Mouse (Mus musculus): ENCODE results near the gene Dysf. TPM values are rescaled to one million over a fixed set of nuclear protein-coding genes. Genes with fewer than 3 reads are reported as not detected.

Gene Dysf
- polyA plus RNA-seq, 1 experiment from 2014 or later, result 1.7 TPM

DNA sequence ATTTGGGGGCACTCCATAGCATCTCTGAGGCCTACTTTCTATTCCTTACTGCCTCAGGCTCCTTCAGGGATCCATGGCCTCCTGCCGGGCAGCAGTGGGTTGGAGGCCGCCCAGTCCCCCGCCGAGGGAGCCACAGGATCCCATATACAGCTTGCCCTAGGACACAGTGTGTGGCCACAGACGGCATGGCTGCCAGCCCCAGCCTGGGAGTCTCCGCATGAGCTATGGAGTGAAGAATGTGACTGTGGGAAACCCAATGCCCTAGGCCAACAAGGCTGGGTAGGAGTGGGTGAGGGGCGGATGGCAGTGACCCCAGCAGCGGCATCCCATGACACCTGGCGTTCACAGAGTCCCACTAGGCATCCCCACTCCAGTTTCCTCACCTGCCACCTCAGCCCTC lies 116.2 kb downstream of the Dysf start:
- H3K4me3 ChIP-seq (replicated peaks; ENCODE audit: low read length), result no peak overlapping the region
- WGBS, result 84% methylated on average over 9 of the region's 9 CpGs

DNA sequence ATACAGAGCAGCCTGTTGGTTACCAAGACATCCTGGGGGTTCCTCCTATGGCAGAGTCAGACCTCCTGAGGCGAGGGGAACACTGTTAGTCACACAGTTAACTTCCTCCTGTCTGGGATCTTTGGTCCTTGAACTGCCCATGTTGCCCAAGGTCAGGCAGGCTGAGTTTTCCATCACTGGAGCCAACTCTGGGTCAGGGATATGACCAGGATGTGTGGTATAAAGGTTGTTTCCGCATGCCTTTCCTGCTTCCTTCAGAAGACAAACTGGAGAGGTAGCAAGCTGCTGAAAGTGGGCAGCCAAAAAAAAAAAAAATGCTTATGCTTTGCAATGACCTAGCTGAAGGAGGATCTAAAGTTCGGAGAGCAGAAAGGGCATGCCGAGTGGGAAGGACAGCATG lies 116.7 kb downstream of the Dysf start:
- H3K9ac ChIP-seq (replicated peaks; ENCODE audit: low read depth, low read length), result no peak overlapping the region
- no peaks in the 10 kb centered on the region for H3K36me3 ChIP-seq (ENCODE audit: control insufficient read depth, insufficient read depth)
- H3K27ac ChIP-seq (ENCODE audit: low read length), result no peak overlapping the region
- no peaks in the 10 kb centered on the region for H3K27me3 ChIP-seq (replicated peaks; ENCODE audit: control insufficient read depth, insufficient read depth, low read length)
- H3K4me2 ChIP-seq (ENCODE audit: low read length), result no peak overlapping the region
- 89% methylated on average over 4 of the region's 4 CpGs for WGBS
- no peak for ATAC-seq
- no peaks in the 10 kb centered on the region for H3K9me3 ChIP-seq (ENCODE audit: control insufficient read depth, low read length)
- no peak overlapping the region for H3K4me3 ChIP-seq (replicated peaks; ENCODE audit: low read length)
- peaks cover 2% of the 10 kb centered on the region; the same call in 1 of the 2 replicates for H3K4me1 ChIP-seq (replicated peaks; ENCODE audit: control insufficient read depth, insufficient read depth, low read length)

More for the DNA sequence above, 116.2 kb downstream of the Dysf start:
- Histone ChIP-seq H3K4me2 (ENCODE audit: low read length) (no peak overlapping the region), H3K36me3 (ENCODE audit: control insufficient read depth, insufficient read depth) (no peaks in the 10 kb centered on the region), H3K9me3 (ENCODE audit: control insufficient read depth, low read length) (no peaks in the 10 kb centered on the region), H3K4me1 (replicated peaks; ENCODE audit: control insufficient read depth, insufficient read depth, low read length) (peaks cover 4% of the 10 kb centered on the region; the same call in 1 of the 2 replicates), H3K9ac (replicated peaks; ENCODE audit: low read depth, low read length) (no peak overlapping the region), H3K27ac (ENCODE audit: low read length) (no peak overlapping the region), H3K27me3 (replicated peaks; ENCODE audit: control insufficient read depth, insufficient read depth, low read length) (no peaks in the 10 kb centered on the region)
- ATAC-seq, result no peak

DNA sequence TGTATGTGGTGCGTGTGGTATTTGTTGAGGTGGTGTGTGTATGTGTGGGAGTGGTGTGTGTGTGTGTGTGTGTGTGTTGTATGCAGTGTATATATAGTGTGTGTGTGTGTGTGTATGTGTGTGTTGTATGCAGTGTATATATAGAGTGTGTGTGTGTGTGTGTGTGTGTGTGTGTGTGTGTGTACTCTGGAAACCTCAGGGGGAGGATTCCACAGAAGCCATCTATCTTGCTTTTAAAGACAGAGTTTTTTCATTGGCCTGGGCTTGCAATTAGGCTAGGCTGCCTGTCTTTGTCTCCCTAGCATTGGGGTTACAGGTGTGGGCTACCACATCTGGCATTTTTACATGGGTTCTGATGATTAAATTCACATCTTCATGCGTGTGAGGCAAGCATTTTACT lies 119.8 kb downstream of the Dysf start:
- no peaks in the 10 kb centered on the region for H3K9me3 ChIP-seq (ENCODE audit: control insufficient read depth, low read length)
- H3K4me3 ChIP-seq (replicated peaks; ENCODE audit: low read length), result no peak overlapping the region
- H3K27me3 ChIP-seq (replicated peaks; ENCODE audit: control insufficient read depth, insufficient read depth, low read length), result no peaks in the 10 kb centered on the region
- H3K4me1 ChIP-seq (replicated peaks; ENCODE audit: control insufficient read depth, insufficient read depth, low read length), result no peaks in the 10 kb centered on the region
- 94% methylated on average over 2 of the region's 2 CpGs for WGBS
- H3K36me3 ChIP-seq (ENCODE audit: control insufficient read depth, insufficient read depth), result no peaks in the 10 kb centered on the region
- no peak overlapping the region for H3K9ac ChIP-seq (replicated peaks; ENCODE audit: low read depth, low read length)
- no peak for ATAC-seq
- H3K4me2 ChIP-seq (ENCODE audit: low read length), result no peak overlapping the region
- no peak overlapping the region for H3K27ac ChIP-seq (ENCODE audit: low read length)

DNA sequence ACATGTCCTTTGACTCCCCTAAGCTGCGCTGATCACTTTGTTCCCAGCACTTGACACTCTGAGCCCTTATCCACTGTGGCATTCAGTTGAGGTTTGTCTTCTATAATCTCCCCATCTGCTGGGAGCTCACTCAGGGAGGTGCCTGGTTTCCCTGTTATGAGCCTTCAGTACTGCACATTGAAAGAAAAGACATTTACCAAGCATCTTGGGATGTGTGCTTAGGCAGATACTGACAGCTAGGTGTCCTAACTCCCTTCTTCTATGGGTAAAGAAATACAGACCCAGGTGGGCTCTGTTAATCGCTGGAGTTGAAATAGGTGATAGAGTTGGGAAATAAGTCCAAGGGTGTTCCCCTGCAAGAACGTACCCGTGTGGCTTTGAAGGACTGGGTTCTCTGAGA lies 122.5 kb downstream of the Dysf start:
- 90% methylated on average over 4 of the region's 4 CpGs for WGBS
- Histone ChIP-seq H3K4me3 (replicated peaks; ENCODE audit: low read length) (no peak overlapping the region), H3K27me3 (replicated peaks; ENCODE audit: control insufficient read depth, insufficient read depth, low read length) (no peaks in the 10 kb centered on the region), H3K4me1 (replicated peaks; ENCODE audit: control insufficient read depth, insufficient read depth, low read length) (peaks cover 10% of the 10 kb centered on the region), H3K4me2 (ENCODE audit: low read length) (no peak overlapping the region), H3K9me3 (ENCODE audit: control insufficient read depth, low read length) (no peaks in the 10 kb centered on the region), H3K27ac (ENCODE audit: low read length) (no peak overlapping the region), H3K36me3 (ENCODE audit: control insufficient read depth, insufficient read depth) (no peaks in the 10 kb centered on the region), H3K9ac (replicated peaks; ENCODE audit: low read depth, low read length) (no peak overlapping the region)
- ATAC-seq, result no peak

DNA sequence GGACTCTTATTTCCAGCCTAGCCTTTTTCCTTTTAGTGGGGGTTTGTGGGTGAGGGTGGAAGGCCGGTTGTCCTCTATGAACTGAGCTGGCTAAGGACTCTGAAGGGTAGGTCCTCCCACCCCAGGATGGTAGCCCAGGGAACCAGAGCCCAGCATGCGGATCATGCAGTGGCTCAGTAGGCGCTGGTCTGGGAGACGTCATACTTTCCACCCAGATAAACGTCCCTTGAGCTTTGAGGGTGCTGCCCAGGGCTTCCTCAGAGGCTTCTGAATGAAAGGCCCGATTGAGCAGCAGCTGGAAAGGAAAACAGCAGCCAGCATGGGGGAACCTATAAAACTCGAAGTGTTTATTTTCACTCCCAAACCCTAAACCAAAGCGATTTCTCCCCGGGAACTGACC lies 123.1 kb downstream of the Dysf start:
- Histone ChIP-seq H3K9me3 (ENCODE audit: control insufficient read depth, low read length) (no peaks in the 10 kb centered on the region), H3K27ac (ENCODE audit: low read length) (no peak overlapping the region), H3K4me3 (replicated peaks; ENCODE audit: low read length) (no peak overlapping the region), H3K4me1 (replicated peaks; ENCODE audit: control insufficient read depth, insufficient read depth, low read length) (peaks cover 10% of the 10 kb centered on the region), H3K36me3 (ENCODE audit: control insufficient read depth, insufficient read depth) (no peaks in the 10 kb centered on the region), H3K4me2 (ENCODE audit: low read length) (no peak overlapping the region), H3K9ac (replicated peaks; ENCODE audit: low read depth, low read length) (no peak overlapping the region), H3K27me3 (replicated peaks; ENCODE audit: control insufficient read depth, insufficient read depth, low read length) (no peaks in the 10 kb centered on the region)
- ATAC-seq, result no peak
- WGBS, result 76% methylated on average over 9 of the region's 9 CpGs

DNA sequence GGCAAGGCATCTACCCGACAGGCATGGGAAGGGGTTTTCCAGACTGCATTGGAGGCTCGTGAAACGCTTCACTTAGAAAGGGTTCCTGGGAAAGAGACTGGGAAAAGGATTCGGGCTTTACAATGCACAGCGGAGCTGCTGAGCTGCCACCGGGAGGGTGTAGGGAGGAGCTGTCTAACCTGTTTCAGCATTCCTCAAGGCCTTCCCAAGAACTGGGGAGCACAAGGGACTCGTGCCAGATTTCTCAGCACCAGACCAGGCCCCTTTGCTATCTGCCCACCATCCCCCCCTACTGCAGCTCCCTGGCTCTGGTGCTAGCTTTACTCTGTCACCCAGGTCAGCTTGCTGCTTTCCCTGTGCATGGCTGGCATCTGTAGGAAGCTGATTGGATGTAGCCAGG lies 124.7 kb downstream of the Dysf start:
- no peaks in the 10 kb centered on the region for H3K9me3 ChIP-seq (ENCODE audit: control insufficient read depth, low read length)
- H3K4me2 ChIP-seq (ENCODE audit: low read length), result no peak overlapping the region
- no peak overlapping the region for H3K27ac ChIP-seq (ENCODE audit: low read length)
- ATAC-seq, result no peak
- peaks cover 10% of the 10 kb centered on the region for H3K4me1 ChIP-seq (replicated peaks; ENCODE audit: control insufficient read depth, insufficient read depth, low read length)
- no peak overlapping the region for H3K4me3 ChIP-seq (replicated peaks; ENCODE audit: low read length)
- no peak overlapping the region for H3K9ac ChIP-seq (replicated peaks; ENCODE audit: low read depth, low read length)
- no peaks in the 10 kb centered on the region for H3K27me3 ChIP-seq (replicated peaks; ENCODE audit: control insufficient read depth, insufficient read depth, low read length)
- H3K36me3 ChIP-seq (ENCODE audit: control insufficient read depth, insufficient read depth), result no peaks in the 10 kb centered on the region
- 60% methylated on average over 7 of the region's 7 CpGs for WGBS

DNA sequence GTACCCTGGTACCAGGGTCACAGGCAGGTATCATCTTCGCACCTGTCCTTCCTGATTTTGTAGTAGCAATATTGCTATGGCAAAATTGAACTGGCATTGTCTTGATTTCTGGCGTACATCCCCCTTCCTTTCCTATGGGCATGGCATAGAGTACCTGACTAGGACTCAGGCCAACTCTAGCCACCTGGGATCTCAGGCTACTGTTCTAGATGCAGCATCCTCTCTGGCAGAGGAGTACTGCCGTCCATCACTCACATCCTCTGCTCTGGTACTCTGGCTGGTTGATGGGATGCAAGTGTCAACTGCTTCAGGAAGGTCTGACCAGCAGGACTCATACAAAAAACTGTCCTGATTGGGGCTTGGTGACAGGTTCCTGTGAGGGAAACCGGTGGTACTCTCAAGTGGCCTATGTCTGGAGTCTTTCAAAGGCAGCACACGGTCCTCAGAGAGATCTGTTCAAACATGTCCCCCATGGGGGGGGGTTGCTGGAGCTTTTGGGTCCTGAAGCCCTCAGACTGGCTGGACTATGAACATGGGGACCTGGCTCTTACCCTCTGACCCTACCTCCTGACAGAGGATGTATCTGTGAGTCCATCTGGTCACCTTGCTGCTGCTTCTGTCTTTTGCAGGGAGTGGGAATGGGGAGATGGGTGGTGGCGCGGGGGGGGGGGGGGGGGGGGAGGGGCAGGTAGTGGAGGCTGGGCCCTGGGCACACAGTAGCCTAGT lies 125.8 kb downstream of the Dysf start:
- H3K4me3 ChIP-seq (replicated peaks; ENCODE audit: low read length), result no peak overlapping the region
- H3K27me3 ChIP-seq (replicated peaks; ENCODE audit: control insufficient read depth, insufficient read depth, low read length), result no peaks in the 10 kb centered on the region
- WGBS, result 54% methylated on average over 7 of the region's 7 CpGs
- H3K4me2 ChIP-seq (ENCODE audit: low read length), result no peak overlapping the region
- H3K9me3 ChIP-seq (ENCODE audit: control insufficient read depth, low read length), result no peaks in the 10 kb centered on the region
- no peak overlapping the region; the same call in 1 of the 2 replicates for H3K9ac ChIP-seq (replicated peaks; ENCODE audit: low read depth, low read length)
- H3K4me1 ChIP-seq (replicated peaks; ENCODE audit: control insufficient read depth, insufficient read depth, low read length), result peaks cover 10% of the 10 kb centered on the region
- no peak for ATAC-seq
- no peaks in the 10 kb centered on the region for H3K36me3 ChIP-seq (ENCODE audit: control insufficient read depth, insufficient read depth)
- H3K27ac ChIP-seq (ENCODE audit: low read length), result no peak overlapping the region

DNA sequence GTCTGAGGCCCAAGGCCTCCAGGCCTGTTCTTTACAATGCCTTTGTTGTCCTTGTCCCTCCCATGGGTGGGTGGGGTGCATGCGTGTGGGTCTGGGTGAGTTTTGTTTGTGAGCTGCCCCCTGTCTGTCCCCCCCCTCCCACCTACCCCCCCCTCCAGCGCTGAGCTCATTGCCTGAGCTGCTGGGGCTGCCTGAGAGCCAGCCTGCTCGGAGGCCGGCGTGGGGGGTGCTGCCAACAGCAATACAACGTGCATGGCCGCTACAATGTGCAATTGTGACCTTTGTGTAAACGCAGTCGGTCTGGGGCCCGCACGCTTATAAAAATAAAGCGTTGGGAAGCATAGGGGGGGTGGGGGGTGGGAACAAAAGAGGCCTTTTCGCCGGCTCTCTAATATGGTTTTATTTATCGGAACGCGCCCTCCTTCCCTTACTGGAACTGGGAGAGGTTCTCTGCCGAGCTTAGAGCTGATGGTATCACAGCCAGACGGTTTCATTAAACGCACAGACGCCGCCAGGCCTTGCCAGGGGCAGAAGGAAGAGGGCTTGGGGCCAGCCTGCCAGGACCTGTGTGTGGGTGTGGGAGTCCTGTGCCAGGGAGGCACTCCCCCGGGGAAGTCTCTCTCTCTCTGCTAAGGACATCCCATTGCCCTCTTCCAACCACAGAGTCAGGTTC lies 126.5 kb downstream of the Dysf start:
- H3K27ac ChIP-seq (ENCODE audit: low read length), result peak overlapping the region; percentile 71
- H3K4me1 ChIP-seq (replicated peaks; ENCODE audit: control insufficient read depth, insufficient read depth, low read length), result peaks cover 10% of the 10 kb centered on the region
- H3K4me2 ChIP-seq (ENCODE audit: low read length), result peak overlapping the region; percentile 39; the same call in 1 of the 2 replicates
- H3K27me3 ChIP-seq (replicated peaks; ENCODE audit: control insufficient read depth, insufficient read depth, low read length), result no peaks in the 10 kb centered on the region
- peak overlapping the region; percentile 35 for H3K9ac ChIP-seq (replicated peaks; ENCODE audit: low read depth, low read length)
- H3K4me3 ChIP-seq (replicated peaks; ENCODE audit: low read length), result no peak overlapping the region
- no peaks in the 10 kb centered on the region for H3K36me3 ChIP-seq (ENCODE audit: control insufficient read depth, insufficient read depth)
- H3K9me3 ChIP-seq (ENCODE audit: control insufficient read depth, low read length), result no peaks in the 10 kb centered on the region
- ATAC-seq, result peak; percentile 84
- WGBS, result 11% methylated on average over 23 of the region's 23 CpGs

DNA sequence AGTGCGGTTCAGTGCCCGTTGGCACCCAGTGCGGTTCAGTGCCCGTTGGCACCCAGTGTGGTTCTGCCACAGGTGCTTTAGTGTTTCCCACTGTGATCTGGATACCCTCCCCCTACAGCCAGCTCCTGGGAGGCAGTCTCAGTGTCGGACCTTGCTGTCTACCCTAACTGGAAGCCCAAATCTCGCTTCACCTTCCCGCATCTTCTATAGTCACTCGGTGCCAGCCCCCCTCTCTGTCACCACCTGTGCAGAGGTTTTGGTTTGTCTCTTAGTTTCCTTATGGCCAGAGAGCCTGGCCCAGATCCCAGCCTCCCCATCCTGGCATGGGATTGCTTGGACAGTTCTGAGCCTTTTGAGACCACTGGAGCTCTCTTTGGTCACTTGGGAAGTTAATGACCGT lies 127.3 kb downstream of the Dysf start:
- no peak overlapping the region for H3K27ac ChIP-seq (ENCODE audit: low read length)
- H3K4me3 ChIP-seq (replicated peaks; ENCODE audit: low read length), result no peak overlapping the region
- H3K4me2 ChIP-seq (ENCODE audit: low read length), result no peak overlapping the region
- no peaks in the 10 kb centered on the region for H3K36me3 ChIP-seq (ENCODE audit: control insufficient read depth, insufficient read depth)
- no peak for ATAC-seq
- WGBS, result 88% methylated on average over 7 of the region's 9 CpGs
- no peak overlapping the region for H3K9ac ChIP-seq (replicated peaks; ENCODE audit: low read depth, low read length)
- no peaks in the 10 kb centered on the region for H3K27me3 ChIP-seq (replicated peaks; ENCODE audit: control insufficient read depth, insufficient read depth, low read length)
- peaks cover 10% of the 10 kb centered on the region for H3K4me1 ChIP-seq (replicated peaks; ENCODE audit: control insufficient read depth, insufficient read depth, low read length)
- no peaks in the 10 kb centered on the region for H3K9me3 ChIP-seq (ENCODE audit: control insufficient read depth, low read length)
